Mouse (Mus musculus): ENCODE measurements around the gene B4galt4.

B4galt4 gene

GRCm38 (mm10) chr16:38729610-38730288 lies 12.3 kb upstream of the B4galt4 start:
- DNase-seq, result no peak

GRCm38 (mm10) chr16:38730921-38731320 lies 11.1 kb upstream of the B4galt4 start:
- no peak for DNase-seq

GRCm38 (mm10) chr16:38741204-38741903 lies 710 bp upstream of the B4galt4 start:
- DNase-seq, result no peak

GRCm38 (mm10) chr16:38742659-38743131 lies 631 bp downstream of the B4galt4 start:
- peak; percentile 65 for DNase-seq

GRCm38 (mm10) chr16:38743941-38744673 lies 2.0 kb downstream of the B4galt4 start:
- DNase-seq, result no peak

- no peak for DNase-seq
These were observed 8.7 kb downstream of the B4galt4 start for GRCm38 (mm10) chr16:38750803-38751202.

- no peak for DNase-seq
These were observed 11.6 kb downstream of the B4galt4 start for GRCm38 (mm10) chr16:38753631-38754030.

- no peak for DNase-seq
These were observed 13.6 kb downstream of the B4galt4 start for GRCm38 (mm10) chr16:38755452-38756176.

- no peak for DNase-seq
These were observed 14.1 kb downstream of the B4galt4 start for GRCm38 (mm10) chr16:38756177-38756503.

GRCm38 (mm10) chr16:38756572-38756971 lies 14.5 kb downstream of the B4galt4 start:
- no peak for DNase-seq

- no peak for DNase-seq
These were observed 15.6 kb downstream of the B4galt4 start for GRCm38 (mm10) chr16:38757626-38758025.

- no peak for DNase-seq
These were observed 16.2 kb downstream of the B4galt4 start for GRCm38 (mm10) chr16:38758104-38758861.

GRCm38 (mm10) chr16:38760239-38760638 lies 18.2 kb downstream of the B4galt4 start:
- no peak for DNase-seq

GRCm38 (mm10) chr16:38760834-38761375 lies 18.8 kb downstream of the B4galt4 start:
- peak; percentile 39 for DNase-seq

- DNase-seq, result no peak
These were observed 19.9 kb downstream of the B4galt4 start for GRCm38 (mm10) chr16:38761972-38762371.

- DNase-seq, result no peak
These were observed 20.3 kb downstream of the B4galt4 start for GRCm38 (mm10) chr16:38762401-38762800.

GRCm38 (mm10) chr16:38763508-38763907 lies 21.4 kb downstream of the B4galt4 start:
- DNase-seq, result no peak

GRCm38 (mm10) chr16:38766671-38767070 lies 24.6 kb downstream of the B4galt4 start:
- DNase-seq, result no peak

GRCm38 (mm10) chr16:38767761-38768160 lies 25.7 kb downstream of the B4galt4 start:
- DNase-seq, result no peak

- no peak for DNase-seq
These were observed 26.3 kb downstream of the B4galt4 start for GRCm38 (mm10) chr16:38768386-38768785.

- no peak for DNase-seq
These were observed 27.5 kb downstream of the B4galt4 start for GRCm38 (mm10) chr16:38769529-38769928.

- no peak for DNase-seq
These were observed 29.1 kb downstream of the B4galt4 start for GRCm38 (mm10) chr16:38771145-38771544.
